Mouse (Mus musculus): Measurements from ENCODE around the gene 4933411K16Rik. TPM values are rescaled to one million over a fixed set of nuclear protein-coding genes. Genes with fewer than 3 reads are reported as not detected.

Gene 4933411K16Rik
- polyA plus RNA-seq, 1 experiment, result 0.23 TPM

- DNase-seq (ENCODE audit: low spot score), result peak; percentile 61
Observed at GRCm38 (mm10) chr19:42035456-42036248, 16.4 kb upstream of the 4933411K16Rik start, which contains the start of gene Ankrd2. Ankrd2 (plus strand) TSS chr19:42036000.

GRCm38 (mm10) chr19:42036357-42036756 is 15.7 kb upstream of the 4933411K16Rik start:
- DNase-seq (ENCODE audit: low spot score), result no peak

GRCm38 (mm10) chr19:42037167-42037702 is 14.8 kb upstream of the 4933411K16Rik start:
- no peak for DNase-seq (ENCODE audit: low spot score)

- DNase-seq (ENCODE audit: low spot score), result no peak
Observed at GRCm38 (mm10) chr19:42038310-42038709, 13.7 kb upstream of the 4933411K16Rik start.

- no peak for DNase-seq (ENCODE audit: low spot score)
Observed at GRCm38 (mm10) chr19:42043988-42044387, 8.1 kb upstream of the 4933411K16Rik start.

GRCm38 (mm10) chr19:42045269-42046102 is 6.6 kb upstream of the 4933411K16Rik start, which contains the start of gene Hoga1:
Hoga1 (plus strand) TSS chr19:42045610.
- DNase-seq (ENCODE audit: low spot score), result no peak

GRCm38 (mm10) chr19:42050251-42050650 is 1.8 kb upstream of the 4933411K16Rik start:
- DNase-seq (ENCODE audit: low spot score), result no peak

GRCm38 (mm10) chr19:42051351-42051750 is 697 bp upstream of the 4933411K16Rik start:
- DNase-seq (ENCODE audit: low spot score), result no peak

- no peak for DNase-seq (ENCODE audit: low spot score)
Observed at GRCm38 (mm10) chr19:42054255-42054654, 2.2 kb downstream of the 4933411K16Rik start.

- no peak for DNase-seq (ENCODE audit: low spot score)
Observed at GRCm38 (mm10) chr19:42055881-42056280, 3.8 kb downstream of the 4933411K16Rik start.

- no peak for DNase-seq (ENCODE audit: low spot score)
Observed at GRCm38 (mm10) chr19:42056719-42057409, 4.8 kb downstream of the 4933411K16Rik start.

GRCm38 (mm10) chr19:42058426-42058825 is 6.4 kb downstream of the 4933411K16Rik start:
- no peak for DNase-seq (ENCODE audit: low spot score)

GRCm38 (mm10) chr19:42061443-42061842 is 9.4 kb downstream of the 4933411K16Rik start:
- no peak for DNase-seq (ENCODE audit: low spot score)

- no peak for DNase-seq (ENCODE audit: low spot score)
Observed at GRCm38 (mm10) chr19:42068441-42069240, 16.6 kb downstream of the 4933411K16Rik start.

- no peak for DNase-seq (ENCODE audit: low spot score)
Observed at GRCm38 (mm10) chr19:42069241-42069525, 17.1 kb downstream of the 4933411K16Rik start.

- no peak for DNase-seq (ENCODE audit: low spot score)
Observed at GRCm38 (mm10) chr19:42071221-42071620, 19.2 kb downstream of the 4933411K16Rik start.

- DNase-seq (ENCODE audit: low spot score), result no peak
Observed at GRCm38 (mm10) chr19:42071886-42072608, 20.0 kb downstream of the 4933411K16Rik start.

GRCm38 (mm10) chr19:42072802-42073201 is 20.8 kb downstream of the 4933411K16Rik start:
- DNase-seq (ENCODE audit: low spot score), result no peak

GRCm38 (mm10) chr19:42075051-42075450 is 23.0 kb downstream of the 4933411K16Rik start:
- no peak for DNase-seq (ENCODE audit: low spot score)

- no peak for DNase-seq (ENCODE audit: low spot score)
Observed at GRCm38 (mm10) chr19:42075992-42076391, 23.9 kb downstream of the 4933411K16Rik start.

All from urinary bladder, adult 2 months (tissue).